In the genomic region with DNA sequence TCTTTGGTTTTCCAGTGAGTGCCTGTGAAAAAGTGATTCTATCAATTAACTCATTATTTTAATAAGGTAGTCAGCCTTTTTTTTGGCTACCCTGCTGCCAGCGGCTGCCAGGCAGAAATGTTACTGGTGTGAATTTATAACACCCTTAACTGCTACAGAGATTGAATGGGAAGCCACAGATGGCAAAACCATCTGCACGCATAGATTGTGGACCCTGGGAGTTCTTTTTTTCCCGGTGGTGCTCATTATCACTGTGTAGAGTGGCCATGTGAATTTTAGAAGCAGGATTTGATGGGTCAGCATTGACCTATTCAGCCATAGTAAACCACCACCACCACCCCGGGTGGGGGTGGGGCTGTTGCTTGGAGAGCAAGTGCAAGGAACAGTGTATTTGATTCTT, we compare ENCODE assay signal across 8 mouse cellular contexts. TPM values are rescaled to one million over a fixed set of nuclear protein-coding genes. Genes with fewer than 3 reads are reported as not detected.
A peak's percentile ranks its signal among the peaks of the same experiment; 100 is the strongest.
DNase-seq lines count a peak whose midpoint lies in the region; ATAC-seq lines count a peak whose summit lies in the region.

No protein-coding gene starts in this region.

- no peak for ATAC-seq in cerebellum, adult (ENCODE audit: insufficient number of reproducible peaks, low FRiP score, low TSS enrichment)
- peak; percentile 20; the same call in 1 of the 2 replicates for ATAC-seq in megakaryocyte-erythroid progenitor cell, adult 5-6 weeks (replicated peaks; ENCODE audit: low FRiP score, low TSS enrichment, poor library complexity, severe bottlenecking)

- DNase-seq in cerebellum, adult 18-20 months, result peak; percentile 26 to 37
- peak; percentile 34 to 57 for DNase-seq in right cerebral cortex, adult 2 months (ENCODE audit: low spot score in 2 of 2)
- DNase-seq in right cerebral cortex, postnatal 4 days, result no peak
- DNase-seq in induced T-regulatory cell, adult 2 months (ENCODE audit: low read depth), result peak; percentile 29
- DNase-seq in adrenal gland, postnatal 4 days (ENCODE audit: low spot score in 2 of 2), result no peak
- DNase-seq in urinary bladder, postnatal 4 days (ENCODE audit: low spot score in 2 of 2), result no peak

RNA-seq across cellular contexts. Expression of a gene that starts 1.0 kb away (rescaled TPM):
- 68.3 and 94.4 TPM in 2 replicates for total RNA-seq in megakaryocyte-erythroid progenitor cell, adult 5-6 weeks (2014; fragmentation: Nextera tagmentation)
- total RNA-seq in megakaryocyte-erythroid progenitor cell, adult 5-6 weeks (2017), result 175 and 216 TPM in 2 replicates
- 100 to 1,000 TPM; 197 to 217 TPM for total RNA-seq in adrenal gland, postnatal 4 days (2021)

Comparison
In these comparisons a context has a peak if more than half of its experiments do, and no peak if none do; other contexts are left out.
1. DNase-seq: peak in cerebellum, adult 18-20 months (2 of 2), right cerebral cortex, adult 2 months (2 of 2) and induced T-regulatory cell, adult 2 months (single experiment); none in right cerebral cortex, postnatal 4 days (single experiment), adrenal gland, postnatal 4 days (0 of 2) and urinary bladder, postnatal 4 days (0 of 2).